Mouse (Mus musculus) midbrain, embryonic 16.5 days (tissue): Measurements from ENCODE around the gene Mrps27. TPM values are rescaled to one million over a fixed set of nuclear protein-coding genes. Genes with fewer than 3 reads are reported as not detected.
A peak's percentile ranks its signal among the peaks of the same experiment; 100 is the strongest.

Experiments
- ATAC-seq: fragments of 200-750 bp; cut with Nextera tagmentation; 2 replicates; pipeline ENCODE4 v1.8.0; 2017; ENCODE audit warnings: moderate TSS enrichment
- H3K27ac ChIP-seq: fragments of 300-500 bp; sonication (generic); 2 replicates; pipeline ENCODE4 v1.5.1; 2014; ENCODE audit warnings: mild to moderate bottlenecking, low read length, mixed read lengths
- H3K27me3 ChIP-seq: fragments of 300-500 bp; sonication (generic); 2 replicates; pipeline ENCODE4 v1.6.1; 2014; ENCODE audit warnings: low read depth, low read length, mixed read lengths; ENCODE audit not compliant: control insufficient read depth, insufficient read depth
- H3K36me3 ChIP-seq: fragments of 300-500 bp; sonication (generic); 2 replicates; pipeline ENCODE4 v1.6.1; 2014; ENCODE audit warnings: mild to moderate bottlenecking, low read length, moderate library complexity, mixed read lengths; ENCODE audit not compliant: control insufficient read depth, insufficient read depth
- H3K4me1 ChIP-seq: fragments of 300-500 bp; sonication (generic); 2 replicates; pipeline ENCODE4 v1.6.1; 2014; ENCODE audit warnings: mild to moderate bottlenecking, low read length, mixed read lengths; ENCODE audit not compliant: control insufficient read depth, insufficient read depth
- H3K4me2 ChIP-seq: fragments of 300-500 bp; sonication (generic); 2 replicates; pipeline ENCODE4 v1.6.1; 2014; ENCODE audit warnings: mild to moderate bottlenecking, low read length, mixed read lengths
- H3K4me3 ChIP-seq: fragments of 300-500 bp; sonication (generic); 2 replicates; pipeline ENCODE4 v1.5.1; 2014; ENCODE audit warnings: low read depth, mild to moderate bottlenecking, low read length, moderate library complexity, mixed read lengths
- H3K9ac ChIP-seq: fragments of 300-500 bp; sonication (generic); 2 replicates; pipeline ENCODE4 v1.6.1; 2014; ENCODE audit warnings: low read depth, low read length, mixed read lengths
- H3K9me3 ChIP-seq: fragments of 300-500 bp; sonication (generic); replicated peaks from 2 replicates; pipeline ENCODE4 v1.6.1; 2014; ENCODE audit warnings: mild to moderate bottlenecking, low read length, mixed read lengths; ENCODE audit not compliant: control insufficient read depth, poor library complexity, severe bottlenecking
- WGBS: fragments of 180-500 bp; shearing (Covaris S2); extraction: QIAGEN DNeasy Blood & Tissue Kit; methylation state at CpG from one replicate; pipeline ENCODE4 v1.1.7; 2014; 5-methylcytosine and 5-hydroxymethylcytosine counted together
- polyA plus RNA-seq: library from polyadenylated mRNA; unstranded; fragments of >200 nt; fragmentation: Nextera tagmentation; extraction: Ambion mirVana; gene quantifications from 2 replicates; pipeline ENCODE4 v1.2.1, GENCODE M21; 2015

Mrps27 gene
- polyA plus RNA-seq, 1 experiment from 2014 or later: 44.4 TPM

DNA sequence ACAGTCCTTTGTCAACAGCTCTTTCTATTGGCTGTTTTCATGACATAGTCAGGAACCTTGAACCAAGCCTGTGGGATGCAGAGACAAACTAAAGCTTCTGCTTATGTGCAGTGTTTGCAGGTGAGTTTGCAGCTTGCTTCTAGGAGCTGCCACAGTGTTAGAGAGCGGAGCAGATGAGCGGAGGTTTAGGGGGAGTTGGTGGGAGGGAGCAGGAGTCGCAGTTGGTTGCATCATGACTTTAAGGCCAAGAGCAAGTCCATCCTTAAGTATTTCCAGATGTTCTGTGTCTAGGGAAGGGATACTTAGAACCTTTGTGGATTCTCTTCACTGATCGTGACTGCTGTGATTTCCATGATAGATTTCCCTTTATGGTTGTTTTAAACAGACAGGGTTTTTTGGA is 29.6 kb downstream of the Mrps27 start:
- WGBS: 91% methylated on average over 4 of the region's 4 CpGs
- H3K9ac ChIP-seq: no peak overlapping the region
- no peak for ATAC-seq

DNA sequence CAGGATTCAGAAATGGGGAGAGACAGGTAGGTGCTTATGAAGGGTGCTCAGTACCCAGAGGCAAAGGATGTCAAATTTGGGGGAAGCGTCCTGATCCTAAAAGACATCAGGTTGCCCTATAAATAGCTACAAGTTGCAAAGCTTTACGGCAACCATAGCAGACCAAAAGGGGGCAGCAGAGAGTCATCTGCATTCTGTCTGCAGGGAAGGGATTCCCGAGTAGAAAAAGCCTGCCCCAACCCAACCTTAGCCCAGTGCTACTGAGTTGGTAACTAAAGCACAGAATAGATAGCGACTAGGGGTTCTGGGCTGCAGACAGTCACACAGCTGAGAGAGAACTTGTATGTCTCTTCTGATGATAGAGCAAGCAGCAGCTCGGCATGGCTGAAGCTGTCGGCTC is 31.0 kb downstream of the Mrps27 start:
- WGBS: 33% methylated on average over 6 of the region's 6 CpGs
- no peaks in the 10 kb centered on the region for H3K9me3 ChIP-seq
- no peaks in the 10 kb centered on the region for H3K27me3 ChIP-seq
- H3K4me1 ChIP-seq: no peaks in the 10 kb centered on the region
- ATAC-seq: peak; percentile 84
- H3K4me2 ChIP-seq: no peak overlapping the region
- no peak overlapping the region for H3K9ac ChIP-seq
- no peaks in the 10 kb centered on the region for H3K36me3 ChIP-seq
- H3K4me3 ChIP-seq: no peak overlapping the region
- H3K27ac ChIP-seq: no peak overlapping the region

More for the DNA sequence above, 29.6 kb downstream of the Mrps27 start:
- Histone ChIP-seq H3K27ac (no peak overlapping the region), H3K4me3 (no peak overlapping the region), H3K9me3 (no peaks in the 10 kb centered on the region), H3K4me2 (no peak overlapping the region), H3K36me3 (no peaks in the 10 kb centered on the region), H3K27me3 (no peaks in the 10 kb centered on the region), H3K4me1 (no peaks in the 10 kb centered on the region)

- Histone ChIP-seq H3K4me3 (no peak overlapping the region), H3K27me3 (no peaks in the 10 kb centered on the region), H3K36me3 (no peaks in the 10 kb centered on the region), H3K27ac (no peak overlapping the region), H3K9ac (no peak overlapping the region), H3K4me2 (no peak overlapping the region), H3K9me3 (no peaks in the 10 kb centered on the region), H3K4me1 (no peaks in the 10 kb centered on the region)
- WGBS: 91% methylated on average over 6 of the region's 6 CpGs
- ATAC-seq: no peak
Measured at GRCm38 (mm10) chr13:99377055-99377454, 32.5 kb downstream of the Mrps27 start.

DNA sequence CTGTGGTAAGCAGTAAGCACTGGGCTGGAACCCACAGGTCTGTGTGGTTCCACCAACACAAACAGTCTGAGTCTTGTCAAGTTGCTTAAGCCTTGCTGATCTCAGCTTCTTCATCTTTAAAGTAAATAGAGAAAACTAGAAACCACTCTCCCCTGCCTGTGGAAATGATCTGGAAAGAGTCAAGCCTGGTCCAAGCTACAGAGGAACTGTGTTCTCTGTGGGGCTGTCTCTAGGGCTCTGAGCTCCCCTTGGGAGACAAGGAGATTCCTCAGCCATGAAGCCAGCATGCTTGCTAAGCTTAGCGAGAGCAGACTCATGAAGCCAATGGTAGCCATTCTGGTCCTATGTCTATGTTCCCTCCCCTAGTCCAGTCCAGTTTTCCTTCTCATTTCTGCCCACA is 33.6 kb downstream of the Mrps27 start:
- no peaks in the 10 kb centered on the region for H3K4me1 ChIP-seq
- H3K36me3 ChIP-seq: no peaks in the 10 kb centered on the region
- 87% methylated on average over 1 of the region's 1 CpGs for WGBS
- no peak overlapping the region for H3K4me2 ChIP-seq
- no peak overlapping the region for H3K9ac ChIP-seq
- no peaks in the 10 kb centered on the region for H3K9me3 ChIP-seq
- no peak for ATAC-seq
- no peak overlapping the region for H3K4me3 ChIP-seq
- H3K27ac ChIP-seq: no peak overlapping the region
- H3K27me3 ChIP-seq: no peaks in the 10 kb centered on the region

- no peaks in the 10 kb centered on the region for H3K27me3 ChIP-seq
- ATAC-seq: no peak
Measured at GRCm38 (mm10) chr13:99382373-99382772, 37.8 kb downstream of the Mrps27 start.

DNA sequence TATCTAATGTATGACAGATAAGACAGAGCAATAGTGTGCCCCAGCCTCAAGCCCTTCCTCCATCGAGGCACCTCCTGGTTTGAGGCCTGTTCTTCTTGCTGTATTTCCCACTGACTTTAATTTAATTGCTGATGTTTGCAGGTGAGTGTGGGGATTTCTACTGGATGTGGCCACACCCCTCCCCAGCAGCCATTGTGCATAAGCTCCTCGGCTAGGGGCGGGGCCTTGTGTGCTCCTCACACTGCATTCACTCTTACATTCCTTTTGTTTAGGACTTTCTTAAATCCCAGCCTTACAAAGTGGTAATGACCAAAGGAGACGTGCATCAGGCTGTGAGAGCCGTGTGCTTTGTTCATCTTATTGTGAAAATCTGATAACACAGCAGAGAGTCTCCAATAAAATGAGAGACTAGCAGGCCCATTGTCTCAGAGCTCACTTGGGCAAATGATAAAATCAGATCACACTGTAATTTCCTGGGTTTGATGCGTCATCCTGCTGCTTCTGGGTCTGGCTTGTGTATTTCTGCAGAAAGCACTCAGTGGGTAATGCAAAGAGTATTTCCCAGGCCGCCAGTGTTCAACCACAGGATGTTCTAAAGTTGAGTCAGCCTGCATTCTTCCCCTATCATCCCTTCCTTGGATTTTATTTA is 40.1 kb downstream of the Mrps27 start:
- H3K27me3 ChIP-seq: no peaks in the 10 kb centered on the region
- no peaks in the 10 kb centered on the region for H3K9me3 ChIP-seq
- H3K4me2 ChIP-seq: no peak overlapping the region
- no peak overlapping the region for H3K4me3 ChIP-seq
- ATAC-seq: no peak
- WGBS: 39% methylated on average over 7 of the region's 7 CpGs
- H3K4me1 ChIP-seq: peaks cover 2% of the 10 kb centered on the region; the same call in 1 of the 2 replicates
- H3K36me3 ChIP-seq: no peaks in the 10 kb centered on the region
- no peak overlapping the region for H3K27ac ChIP-seq
- H3K9ac ChIP-seq: no peak overlapping the region

More at GRCm38 (mm10) chr13:99382373-99382772, 37.8 kb downstream of the Mrps27 start:
- no peak overlapping the region for H3K27ac ChIP-seq
- WGBS: 36% methylated on average over 6 of the region's 6 CpGs
- H3K9me3 ChIP-seq: no peaks in the 10 kb centered on the region
- H3K4me1 ChIP-seq: peaks cover 2% of the 10 kb centered on the region; the same call in 1 of the 2 replicates
- H3K9ac ChIP-seq: no peak overlapping the region
- no peaks in the 10 kb centered on the region for H3K36me3 ChIP-seq
- H3K4me2 ChIP-seq: no peak overlapping the region
- H3K4me3 ChIP-seq: no peak overlapping the region

DNA sequence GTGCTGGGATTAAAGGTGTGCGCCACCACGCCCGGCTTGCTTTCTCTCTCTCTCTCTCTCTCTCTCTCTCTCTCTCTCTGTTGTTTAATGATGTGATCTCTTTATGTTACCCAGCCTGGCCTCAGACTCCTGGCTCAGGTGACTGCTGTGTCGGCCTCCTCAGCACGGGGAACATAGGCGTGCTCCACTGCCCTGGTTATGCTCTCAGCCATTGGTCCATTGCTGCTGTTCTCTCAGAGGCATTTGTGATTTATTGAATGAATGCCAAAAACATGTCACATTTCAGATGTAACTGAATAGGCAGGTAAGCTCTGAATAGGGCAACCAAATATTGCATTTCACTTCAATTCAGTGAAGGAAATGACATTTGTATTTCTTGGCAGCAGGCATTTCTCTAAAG is 41.3 kb downstream of the Mrps27 start:
- H3K27ac ChIP-seq: no peak overlapping the region
- no peak overlapping the region for H3K4me2 ChIP-seq
- ATAC-seq: no peak
- no peaks in the 10 kb centered on the region for H3K36me3 ChIP-seq
- no peaks in the 10 kb centered on the region for H3K27me3 ChIP-seq
- H3K4me3 ChIP-seq: no peak overlapping the region
- H3K9me3 ChIP-seq: no peaks in the 10 kb centered on the region
- H3K9ac ChIP-seq: no peak overlapping the region
- WGBS: 78% methylated on average over 3 of the region's 6 CpGs
- peaks cover 2% of the 10 kb centered on the region; the same call in 1 of the 2 replicates for H3K4me1 ChIP-seq

- H3K9ac ChIP-seq: no peak overlapping the region
- H3K27ac ChIP-seq: no peak overlapping the region
- ATAC-seq: no peak
- 78% methylated on average over 7 of the region's 7 CpGs for WGBS
- peaks cover 2% of the 10 kb centered on the region; the same call in 1 of the 2 replicates for H3K4me1 ChIP-seq
- H3K4me2 ChIP-seq: no peak overlapping the region
- H3K27me3 ChIP-seq: no peaks in the 10 kb centered on the region
- H3K9me3 ChIP-seq: no peaks in the 10 kb centered on the region
- no peak overlapping the region for H3K4me3 ChIP-seq
- no peaks in the 10 kb centered on the region for H3K36me3 ChIP-seq
Measured at GRCm38 (mm10) chr13:99386341-99386740, 41.8 kb downstream of the Mrps27 start.

- Histone ChIP-seq H3K27me3 (no peaks in the 10 kb centered on the region), H3K9ac (no peak overlapping the region), H3K36me3 (no peaks in the 10 kb centered on the region), H3K9me3 (no peaks in the 10 kb centered on the region), H3K4me1 (peaks cover 2% of the 10 kb centered on the region; the same call in 1 of the 2 replicates), H3K4me2 (no peak overlapping the region), H3K4me3 (no peak overlapping the region), H3K27ac (no peak overlapping the region)
- WGBS: 66% methylated on average over 7 of the region's 7 CpGs
- ATAC-seq: no peak
Measured at GRCm38 (mm10) chr13:99387901-99388811, 43.6 kb downstream of the Mrps27 start.
